ENCODE assay signal across 8 mouse cellular contexts in the genomic region with DNA sequence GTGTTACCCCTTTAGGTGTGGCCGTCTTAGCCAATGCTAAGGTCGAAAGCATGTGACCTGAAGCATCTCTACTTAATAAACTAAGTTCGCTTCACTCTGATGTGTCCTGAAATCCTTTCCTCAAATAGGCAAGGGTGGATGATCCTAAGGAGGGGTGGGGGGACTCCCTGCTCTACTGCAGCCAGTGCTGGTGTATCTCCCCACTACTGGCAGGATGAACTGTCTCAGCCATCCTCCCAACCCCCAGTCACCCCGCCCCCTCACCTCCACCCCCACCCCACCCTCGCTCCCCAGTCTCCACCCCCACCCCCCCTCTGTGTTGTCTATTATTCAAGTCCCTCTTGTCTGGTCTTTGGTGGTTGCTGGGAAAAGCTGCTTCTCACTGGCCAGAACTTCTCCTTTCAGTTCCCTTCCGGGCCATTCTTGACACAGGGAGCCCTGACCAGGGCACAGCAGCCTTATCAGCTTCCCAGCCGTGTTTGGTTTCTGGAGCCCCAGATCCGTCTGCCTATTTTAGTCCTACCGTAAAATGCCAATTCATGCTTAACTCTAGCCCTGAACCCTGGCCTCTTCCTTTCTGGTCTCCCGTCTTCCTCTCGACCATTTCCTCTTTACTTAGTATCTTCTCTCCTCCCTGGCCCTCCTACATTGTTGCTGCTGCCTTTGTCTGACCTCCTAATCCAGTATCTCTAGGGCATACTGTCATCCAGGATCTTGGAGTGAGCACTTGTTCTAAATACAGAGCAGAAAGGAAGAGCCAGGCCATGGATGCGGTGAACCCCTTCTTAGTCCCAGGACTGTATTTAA. TPM values are rescaled to one million over a fixed set of nuclear protein-coding genes. Genes with fewer than 3 reads are reported as not detected.
DNase-seq lines count a peak whose midpoint lies in the region; ATAC-seq and TF ChIP-seq lines count a peak whose summit lies in the region.

No protein-coding gene starts in this region.

- TF ChIP-seq CTCF in bone marrow, adult 2 months (IDR thresholded peaks at IDR 0.05; ENCODE audit: control insufficient read depth, insufficient read depth, low read length): no peak

- peak; percentile 81 for DNase-seq in layer of hippocampus, adult 9-11 months
- no peak for DNase-seq in layer of hippocampus, postnatal 25 days (ENCODE audit: extremely low spot score in 1 of 2, low spot score in 1 of 2)
- DNase-seq in left cerebral cortex, postnatal 4 days: no peak
- no peak for DNase-seq in adrenal gland, postnatal 4 days (ENCODE audit: low spot score in 2 of 2)
- no peak for DNase-seq in cerebellum, postnatal 36 days

- no peaks in the 10 kb centered on the region for H3K9me3 ChIP-seq in stomach, embryonic 14.5 days (ENCODE audit: control insufficient read depth, low read depth, low read length)

- peak overlapping the region; percentile 74 for H3K27ac ChIP-seq in bone marrow, adult 2 months (ENCODE audit: control insufficient read depth, insufficient read depth, low read depth, low read length, poor library complexity)
- H3K27ac ChIP-seq in stomach, embryonic 14.5 days (ENCODE audit: low read length): no peak overlapping the region

- no peak overlapping the region for H3K9ac ChIP-seq in stomach, embryonic 14.5 days (replicated peaks; ENCODE audit: low read depth, low read length)

- no peak overlapping the region for H3K4me3 ChIP-seq in bone marrow, adult 2 months (replicated peaks; ENCODE audit: control insufficient read depth, low read depth, low read length)
- H3K4me3 ChIP-seq in stomach, embryonic 14.5 days (ENCODE audit: low read depth, low read length): no peak overlapping the region

- peak; percentile 70 to 75 for ATAC-seq in hematopoietic stem cell, adult 5-6 weeks (replicated peaks in 1 of 2; ENCODE audit: insufficient read depth in 1 of 2, low FRiP score in 2 of 2, low TSS enrichment in 1 of 2, low read depth in 1 of 2, poor library complexity in 2 of 2, severe bottlenecking in 2 of 2)
- ATAC-seq in stomach, embryonic 14.5 days (ENCODE audit: insufficient number of reproducible peaks, insufficient read depth, low FRiP score, low read depth): peak; percentile 47; the same call in 1 of the 2 replicates

- H3K36me3 ChIP-seq in stomach, embryonic 14.5 days (ENCODE audit: control insufficient read depth, insufficient read depth, low read length): no peaks in the 10 kb centered on the region

- H3K4me2 ChIP-seq in stomach, embryonic 14.5 days (replicated peaks; ENCODE audit: low read depth, low read length): no peak overlapping the region

- peaks cover 6% of the 10 kb centered on the region; the same call in 1 of the 2 replicates for H3K4me1 ChIP-seq in bone marrow, adult 2 months (ENCODE audit: control insufficient read depth, insufficient read depth, low read length)
- 0 out of 2 replicates have a peak, but pooled peaks cover 8% of the 10 kb centered on the region for H3K4me1 ChIP-seq in stomach, embryonic 14.5 days (ENCODE audit: control insufficient read depth, insufficient read depth, low read length)

- no peak for TF ChIP-seq POLR2A in bone marrow, adult 2 months (IDR thresholded peaks at IDR 0.05; ENCODE audit: borderline replicate concordance, control insufficient read depth, low read depth, low read length)

- intact Hi-C loops in left cerebral cortex, postnatal 4 days (cut with DNase I): no loop called here

- WGBS in bone marrow, adult 2 months: 7% methylated on average over 12 of the region's 12 CpGs
- 49% methylated on average over 12 of the region's 12 CpGs for WGBS in stomach, embryonic 14.5 days

- H3K27me3 ChIP-seq in stomach, embryonic 14.5 days (ENCODE audit: control insufficient read depth, insufficient read depth, low read length): no peaks in the 10 kb centered on the region

RNA-seq across cellular contexts. Expression of a gene that starts 4.4 kb away (rescaled TPM):
- 1 to 10 TPM; 5.7 to 6.0 TPM for total RNA-seq in layer of hippocampus, postnatal 25 days (2021)
- polyA plus RNA-seq in bone marrow, adult 2 months (2011; ENCODE audit: insufficient read depth, insufficient read length, low replicate concordance, missing spikeins): 72.6 and 139 TPM in 2 replicates
- total RNA-seq in hematopoietic stem cell, adult 5-6 weeks (2017): 213 and 221 TPM in 2 replicates
- 3.2 and 6.6 TPM in 2 replicates for polyA plus RNA-seq in stomach, embryonic 14.5 days (2014; fragmentation: Nextera tagmentation; extraction: Ambion mirVana)
- 1 to 10 TPM; 1.8 to 2.4 TPM for total RNA-seq in left cerebral cortex, postnatal 4 days (2021)
- total RNA-seq in adrenal gland, postnatal 4 days (2021): 1 to 10 TPM; 4.0 to 4.8 TPM

RNA-seq across cellular contexts. Expression of a gene that starts 13.9 kb away (rescaled TPM):
- 1 to 10 TPM; 1.6 to 1.8 TPM for total RNA-seq in layer of hippocampus, postnatal 25 days (2021)
- 55.3 and 57.2 TPM in 2 replicates for polyA plus RNA-seq in bone marrow, adult 2 months (2011; ENCODE audit: insufficient read depth, insufficient read length, low replicate concordance, missing spikeins)
- total RNA-seq in hematopoietic stem cell, adult 5-6 weeks (2017): 4.8 and 14.2 TPM in 2 replicates
- polyA plus RNA-seq in stomach, embryonic 14.5 days (2014; fragmentation: Nextera tagmentation; extraction: Ambion mirVana): 6.2 and 25.7 TPM in 2 replicates
- total RNA-seq in left cerebral cortex, postnatal 4 days (2021): 1 to 10 TPM in 1 of 2 experiments, under 1 TPM in 1; 0.74 to 1.2 TPM
- total RNA-seq in adrenal gland, postnatal 4 days (2021): 100 to 1,000 TPM in 1 of 2 experiments, 10 to 100 TPM in 1; 51.9 to 275 TPM

RNA-seq across cellular contexts. Expression of a gene that starts 37.0 kb away (rescaled TPM):
- total RNA-seq in layer of hippocampus, postnatal 25 days (2021): 1 to 10 TPM in 1 of 2 experiments, under 1 TPM in 1; 0.98 to 1.8 TPM
- polyA plus RNA-seq in bone marrow, adult 2 months (2011; ENCODE audit: insufficient read depth, insufficient read length, low replicate concordance, missing spikeins): 7.3 and 8.7 TPM in 2 replicates
- 1.6 and 4.0 TPM in 2 replicates for total RNA-seq in hematopoietic stem cell, adult 5-6 weeks (2017)
- 33.3 and 36.8 TPM in 2 replicates for polyA plus RNA-seq in stomach, embryonic 14.5 days (2014; fragmentation: Nextera tagmentation; extraction: Ambion mirVana)
- total RNA-seq in left cerebral cortex, postnatal 4 days (2021): 1 to 10 TPM; 2.4 to 3.2 TPM
- total RNA-seq in adrenal gland, postnatal 4 days (2021): 10 to 100 TPM; 26.7 to 34.3 TPM

RNA-seq across cellular contexts. Expression of a gene that starts 55.4 kb away (rescaled TPM):
- 1 to 10 TPM; 5.7 to 6.5 TPM for total RNA-seq in layer of hippocampus, postnatal 25 days (2021)
- polyA plus RNA-seq in bone marrow, adult 2 months (2011; ENCODE audit: insufficient read depth, insufficient read length, low replicate concordance, missing spikeins): 4.4 and 11.8 TPM in 2 replicates
- 40.8 and 56.5 TPM in 2 replicates for total RNA-seq in hematopoietic stem cell, adult 5-6 weeks (2017)
- 3.0 and 3.3 TPM in 2 replicates for polyA plus RNA-seq in stomach, embryonic 14.5 days (2014; fragmentation: Nextera tagmentation; extraction: Ambion mirVana)
- total RNA-seq in left cerebral cortex, postnatal 4 days (2021): under 1 TPM; 0.34 to 0.40 TPM
- 10 to 100 TPM; 15.1 to 17.7 TPM for total RNA-seq in adrenal gland, postnatal 4 days (2021)

RNA-seq across cellular contexts. Expression of a gene that starts 58.6 kb away (rescaled TPM):
- total RNA-seq in layer of hippocampus, postnatal 25 days (2021): 100 to 1,000 TPM; 116 to 120 TPM
- polyA plus RNA-seq in bone marrow, adult 2 months (2011; ENCODE audit: insufficient read depth, insufficient read length, low replicate concordance, missing spikeins): 121 and 138 TPM in 2 replicates
- total RNA-seq in hematopoietic stem cell, adult 5-6 weeks (2017): 164 and 199 TPM in 2 replicates
- polyA plus RNA-seq in stomach, embryonic 14.5 days (2014; fragmentation: Nextera tagmentation; extraction: Ambion mirVana): 232 and 245 TPM in 2 replicates
- 10 to 100 TPM; 67.6 to 71.0 TPM for total RNA-seq in left cerebral cortex, postnatal 4 days (2021)
- 100 to 1,000 TPM; 231 to 238 TPM for total RNA-seq in adrenal gland, postnatal 4 days (2021)

Comparison
In these comparisons a context has a peak if more than half of its experiments do, and no peak if none do; other contexts are left out.
1. RNA of a gene that starts 4.4 kb away (total RNA-seq): 213 to 221 TPM in hematopoietic stem cell, adult 5-6 weeks; 5.7 to 6.0 TPM in layer of hippocampus, postnatal 25 days, 4.0 to 4.8 TPM in adrenal gland, postnatal 4 days and 1.8 to 2.4 TPM in left cerebral cortex, postnatal 4 days; every median in the first group is over 10 times any median in the second.